Mouse (Mus musculus) brain, embryonic 18.5 days (tissue): ENCODE data around the gene Gm14399.
"Not testable (repeated sequence)": the region's sequence is repeated elsewhere in the genome, so short reads cannot be mapped to it uniquely, and the experiment has no call there.

Experiments used
- DNase-seq: peaks from one replicate; pipeline ENCODE4 v3.0.0-alpha.2; 2012; ENCODE audit warnings: low read depth, low spot score

The Gm14399 gene

GRCm38 (mm10) chr2:175141993-175142295 lies at the start of gene Gm14399:
Gene Gm14399, minus strand, starts transcription at chr2:175142012.
- not testable (repeated sequence) for DNase-seq

GRCm38 (mm10) chr2:175179008-175179407 lies 37.2 kb upstream of the Gm14399 start:
- not testable (repeated sequence) for DNase-seq

GRCm38 (mm10) chr2:175176312-175176711 lies 34.5 kb upstream of the Gm14399 start:
- no peak for DNase-seq

GRCm38 (mm10) chr2:175175401-175176180 lies 33.8 kb upstream of the Gm14399 start, which contains the start of gene Gm14443:
Gene Gm14443, minus strand, starts transcription at chr2:175175871.
- not testable (repeated sequence) for DNase-seq

GRCm38 (mm10) chr2:175174058-175174457 lies 32.2 kb upstream of the Gm14399 start:
- not testable (repeated sequence) for DNase-seq

GRCm38 (mm10) chr2:175172906-175173595 lies 31.2 kb upstream of the Gm14399 start:
- not testable (repeated sequence) for DNase-seq

GRCm38 (mm10) chr2:175172123-175172522 lies 30.3 kb upstream of the Gm14399 start:
- no peak for DNase-seq

GRCm38 (mm10) chr2:175166870-175167269 lies 25.1 kb upstream of the Gm14399 start:
- not testable (repeated sequence) for DNase-seq

- DNase-seq, result not testable (repeated sequence)
Observed at GRCm38 (mm10) chr2:175165110-175165509, 23.3 kb upstream of the Gm14399 start.

GRCm38 (mm10) chr2:175161438-175161837 lies 19.6 kb upstream of the Gm14399 start:
- DNase-seq, result not testable (repeated sequence)

- no peak for DNase-seq
Observed at GRCm38 (mm10) chr2:175158642-175159041, 16.8 kb upstream of the Gm14399 start.

- DNase-seq, result no peak
Observed at GRCm38 (mm10) chr2:175156696-175157095, 14.9 kb upstream of the Gm14399 start.

- peak; percentile 0 for DNase-seq
Observed at GRCm38 (mm10) chr2:175141118-175141992, 457 bp downstream of the Gm14399 start.

GRCm38 (mm10) chr2:175140624-175141023 lies 1.2 kb downstream of the Gm14399 start:
- DNase-seq, result not testable (repeated sequence)
